8 mouse cellular contexts compared by ENCODE assay signal in genomic region chr6:60828047-60828428, GRCm38 (mm10). TPM values are rescaled to one million over a fixed set of nuclear protein-coding genes. Genes with fewer than 3 reads are reported as not detected.
DNase-seq lines count a peak whose midpoint lies in the region; ATAC-seq and TF ChIP-seq lines count a peak whose summit lies in the region.

No protein-coding gene starts in this region.

- WGBS in forebrain, embryonic 16.5 days: 69% methylated on average over 1 of the region's 1 CpGs
- WGBS in liver, postnatal 0 days (ENCODE audit: insufficient replicate concordance): 27% methylated on average over 1 of the region's 1 CpGs
- WGBS in stomach, postnatal 0 days: 47% methylated on average over 1 of the region's 1 CpGs
- WGBS in kidney, adult 2 months: 68% methylated on average over 1 of the region's 1 CpGs

- no peaks in the 10 kb centered on the region for H3K27me3 ChIP-seq in forebrain, embryonic 16.5 days (replicated peaks; ENCODE audit: control insufficient read depth, insufficient read depth, low read length)
- H3K27me3 ChIP-seq in liver, postnatal 0 days (ENCODE audit: insufficient read depth, low read length): 0 out of 2 replicates have a peak, but pooled peaks cover 13% of the 10 kb centered on the region
- no peaks in the 10 kb centered on the region for H3K27me3 ChIP-seq in stomach, postnatal 0 days (ENCODE audit: control insufficient read depth, insufficient read depth, low read length)
- no peaks in the 10 kb centered on the region for H3K27me3 ChIP-seq in kidney, adult 2 months (replicated peaks; ENCODE audit: control insufficient read depth, insufficient read depth, low read length)

- ATAC-seq in frontal cortex, adult (ENCODE audit: low TSS enrichment): peak; percentile 15; the same call in 1 of the 2 replicates
- 0 out of 2 replicates have a peak, but pooled peaks have one; percentile 1 for ATAC-seq in forebrain, embryonic 16.5 days
- ATAC-seq in liver, postnatal 0 days: peak; percentile 94
- ATAC-seq in stomach, postnatal 0 days (ENCODE audit: low FRiP score, low TSS enrichment): no peak

- H3K4me2 ChIP-seq in forebrain, embryonic 16.5 days (ENCODE audit: low read length): peak overlapping the region; percentile 93
- peak overlapping the region; percentile 96 for H3K4me2 ChIP-seq in liver, postnatal 0 days (ENCODE audit: low read depth, low read length)
- peak overlapping the region; percentile 81 for H3K4me2 ChIP-seq in stomach, postnatal 0 days (replicated peaks; ENCODE audit: low read depth)

- no peak for DNase-seq in frontal cortex, adult 2 months (ENCODE audit: extremely low spot score in 1 of 2, low spot score in 1 of 2)
- DNase-seq in MEL-GATA-1-ER (ENCODE audit: extremely low read depth, low read depth): peak; percentile 97
- peak; percentile 72 for DNase-seq in liver, postnatal 0 days
- no peak for DNase-seq in stomach, postnatal 0 days (ENCODE audit: low spot score)
- DNase-seq in gastrocnemius, adult 18-20 months (ENCODE audit: low spot score): no peak
- no peak for DNase-seq in kidney, adult 2 months

- peak; percentile 98 for TF ChIP-seq EP300 in liver, postnatal 0 days (IDR thresholded peaks at IDR 0.05; ENCODE audit: low read depth)
- TF ChIP-seq EP300 in stomach, postnatal 0 days (optimal IDR thresholded peaks at IDR 0.05): no peak

- no peaks in the 10 kb centered on the region for H3K9me3 ChIP-seq in forebrain, embryonic 16.5 days (ENCODE audit: control insufficient read depth, low read length)
- H3K9me3 ChIP-seq in liver, postnatal 0 days (ENCODE audit: low read length): no peaks in the 10 kb centered on the region
- H3K9me3 ChIP-seq in stomach, postnatal 0 days (ENCODE audit: control insufficient read depth, low read length): no peaks in the 10 kb centered on the region

- peaks cover 5% of the 10 kb centered on the region; the same call in 1 of the 2 replicates for H3K4me1 ChIP-seq in forebrain, embryonic 16.5 days (replicated peaks; ENCODE audit: control insufficient read depth, insufficient read depth, low read length)
- H3K4me1 ChIP-seq in liver, postnatal 0 days (ENCODE audit: insufficient read depth): peaks cover 16% of the 10 kb centered on the region
- no peaks in the 10 kb centered on the region; the same call in 1 of the 2 replicates for H3K4me1 ChIP-seq in stomach, postnatal 0 days (replicated peaks; ENCODE audit: control insufficient read depth, insufficient read depth)
- no peaks in the 10 kb centered on the region for H3K4me1 ChIP-seq in kidney, adult 2 months (ENCODE audit: control insufficient read depth, insufficient read depth, low read length)

- H3K9ac ChIP-seq in forebrain, embryonic 16.5 days (replicated peaks; ENCODE audit: low read depth, low read length): peak overlapping the region; percentile 75; the same call in 1 of the 2 replicates
- H3K9ac ChIP-seq in liver, postnatal 0 days (replicated peaks): peak overlapping the region; percentile 68
- peak overlapping the region; percentile 45; the same call in 1 of the 2 replicates for H3K9ac ChIP-seq in stomach, postnatal 0 days (ENCODE audit: low read length)

- no peaks in the 10 kb centered on the region for H3K36me3 ChIP-seq in forebrain, embryonic 16.5 days (ENCODE audit: control insufficient read depth, insufficient read depth)
- H3K36me3 ChIP-seq in liver, postnatal 0 days (replicated peaks; ENCODE audit: insufficient read depth, low read length): no peaks in the 10 kb centered on the region
- no peaks in the 10 kb centered on the region for H3K36me3 ChIP-seq in stomach, postnatal 0 days (ENCODE audit: control insufficient read depth, insufficient read depth, low read length)
- no peaks in the 10 kb centered on the region for H3K36me3 ChIP-seq in kidney, adult 2 months (ENCODE audit: control insufficient read depth, insufficient read depth, low read length)

- TF ChIP-seq POLR2A in kidney, adult 2 months (IDR thresholded peaks at IDR 0.05; ENCODE audit: low read depth, low read length): no peak

- TF ChIP-seq CTCF in liver, postnatal 0 days (IDR thresholded peaks at IDR 0.05; ENCODE audit: low read depth): no peak
- no peak for TF ChIP-seq CTCF in stomach, postnatal 0 days (IDR thresholded peaks at IDR 0.05; ENCODE audit: low read depth)
- no peak for TF ChIP-seq CTCF in kidney, adult 2 months (conservative IDR thresholded peaks at IDR 0.05; ENCODE audit: insufficient read depth, insufficient read length, low read depth, low read length)

- H3K4me3 ChIP-seq in forebrain, embryonic 16.5 days (replicated peaks; ENCODE audit: low read length): peak overlapping the region; percentile 63
- H3K4me3 ChIP-seq in liver, postnatal 0 days (ENCODE audit: low read depth, low read length): peak overlapping the region; percentile 63
- peak overlapping the region; percentile 45; the same call in 1 of the 2 replicates for H3K4me3 ChIP-seq in stomach, postnatal 0 days (ENCODE audit: low read depth, low read length)
- H3K4me3 ChIP-seq in kidney, adult 2 months (ENCODE audit: insufficient read depth, low read depth, low read length): no peak overlapping the region

- H3K27ac ChIP-seq in forebrain, embryonic 16.5 days (ENCODE audit: low read length): no peak overlapping the region
- peak overlapping the region; percentile 92 for H3K27ac ChIP-seq in liver, postnatal 0 days (ENCODE audit: low read depth)
- H3K27ac ChIP-seq in stomach, postnatal 0 days (replicated peaks): no peak overlapping the region
- no peak overlapping the region for H3K27ac ChIP-seq in kidney, adult 2 months (ENCODE audit: insufficient read depth, low read depth, low read length)

RNA-seq across cellular contexts. Expression of gene Snca, which starts 1.6 kb away (rescaled TPM):
- 443 and 533 TPM in 2 replicates for polyA plus RNA-seq in frontal cortex, adult 2 months (2012; rRNA removed)
- 145 and 176 TPM in 2 replicates for polyA plus RNA-seq in forebrain, embryonic 16.5 days (2015; fragmentation: Nextera tagmentation; extraction: Ambion mirVana)
- polyA plus RNA-seq in liver, postnatal 0 days (2015; fragmentation: Nextera tagmentation; extraction: Ambion mirVana): 184 and 210 TPM in 2 replicates
- polyA plus RNA-seq in stomach, postnatal 0 days (2015; fragmentation: Nextera tagmentation; extraction: Ambion mirVana): 6.5 and 8.0 TPM in 2 replicates
- total RNA-seq in gastrocnemius, adult 18-20 months (2021): 1 to 10 TPM; 1.3 to 1.5 TPM
- 3.4 and 3.5 TPM in 2 replicates for polyA plus RNA-seq in kidney, adult 2 months (2012; rRNA removed)

Comparison
In these comparisons a context has a peak if more than half of its experiments do, and no peak if none do; other contexts are left out.
1. DNase-seq: peak in MEL-GATA-1-ER (single experiment) and liver, postnatal 0 days (single experiment); none in frontal cortex, adult 2 months (0 of 2), stomach, postnatal 0 days (single experiment), gastrocnemius, adult 18-20 months (single experiment) and kidney, adult 2 months (single experiment).
2. RNA of gene Snca, which starts 1.6 kb away (polyA plus RNA-seq): 443 to 533 TPM in frontal cortex, adult 2 months, 184 to 210 TPM in liver, postnatal 0 days and 145 to 176 TPM in forebrain, embryonic 16.5 days; 6.5 to 8.0 TPM in stomach, postnatal 0 days and 3.4 to 3.5 TPM in kidney, adult 2 months; every median in the first group is over 10 times any median in the second.
3. Peak in every context shown above with its lines, with median percentiles within 50 percentile points of each other: H3K4me2 ChIP-seq and H3K9ac ChIP-seq.